Mouse (Mus musculus) effector memory CD4-positive, alpha-beta T cell, adult 7 months (primary cell): Measurements from ENCODE around the gene Srpk1. TPM values are rescaled to one million over a fixed set of nuclear protein-coding genes. Genes with fewer than 3 reads are reported as not detected.

Experiments
- polyA plus RNA-seq: library from polyadenylated mRNA; unstranded; fragments of 100-300 nt; shearing (Covaris generic); gene quantifications from one replicate; pipeline ENCODE4 v1.2.1, GENCODE M21; 2017

The Srpk1 gene
- polyA plus RNA-seq: 265 TPM

DNA sequence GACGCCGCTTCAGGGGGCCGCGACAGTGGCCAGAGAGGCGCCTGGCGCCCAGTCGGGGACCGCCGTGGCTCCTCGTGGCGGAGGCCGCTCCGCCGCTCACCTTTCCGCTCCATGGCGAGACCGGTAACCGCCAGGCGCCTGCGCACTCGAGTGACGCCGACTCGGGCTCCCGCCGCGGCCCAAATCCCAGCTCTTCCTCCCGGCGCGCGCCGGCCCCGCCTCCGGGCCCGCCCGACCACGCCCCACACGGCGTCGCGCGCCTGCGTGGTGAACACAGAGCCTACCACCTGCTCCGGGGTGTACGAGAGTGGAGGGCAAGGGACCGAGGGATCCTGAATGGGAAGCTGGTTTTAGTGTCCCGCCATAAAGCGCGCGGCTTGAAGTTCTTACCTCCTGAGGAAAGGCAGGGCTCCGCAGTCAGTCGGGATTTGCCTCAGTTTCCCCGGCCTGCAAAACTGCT, at the start of gene Srpk1:
Srpk1 (minus strand) TSS at position 410 of the 460 bp plus-strand sequence.

GRCm38 (mm10) chr17:28575244-28576125, 47.0 kb downstream of the Srpk1 start, which contains the start of gene Lhfpl5:
Gene Lhfpl5 (plus strand): TSS chr17:28575641.

GRCm38 (mm10) chr17:28560598-28560997, 61.9 kb downstream of the Srpk1 start, which contains the start of gene Clps:
Gene Clps (minus strand): TSS chr17:28560766.

GRCm38 (mm10) chr17:28549111-28549510, 73.4 kb downstream of the Srpk1 start, which contains the start of gene Clpsl2:
Gene Clpsl2 (plus strand): TSS chr17:28549411.

Other genes starting within 250 kb of the Srpk1 start
- gene Fkbp5, start 105.2 kb downstream of the Srpk1 start, polyA plus RNA-seq: 67.9 TPM
- not detected for gene Armc12, start 91.9 kb downstream of the Srpk1 start, polyA plus RNA-seq
- not detected for gene Clpsl2, start 73.3 kb downstream of the Srpk1 start, polyA plus RNA-seq
- not detected for gene Clps, start 61.9 kb downstream of the Srpk1 start, polyA plus RNA-seq
- not detected for gene Lhfpl5, start 47.1 kb downstream of the Srpk1 start, polyA plus RNA-seq
- 0.54 TPM for gene Slc26a8, start 67.5 kb upstream of the Srpk1 start, polyA plus RNA-seq
- gene Mapk14, start 68.6 kb upstream of the Srpk1 start, polyA plus RNA-seq: 107 TPM
- 8.5 TPM for gene AC170998.1, start 103.4 kb upstream of the Srpk1 start, polyA plus RNA-seq
- gene Mapk13, start 146.6 kb upstream of the Srpk1 start, polyA plus RNA-seq: not detected
- 15.1 TPM for gene Brpf3, start 178.4 kb upstream of the Srpk1 start, polyA plus RNA-seq
- not detected for gene Pnpla1, start 235.7 kb upstream of the Srpk1 start, polyA plus RNA-seq